Comparison of ENCODE assay signal across 9 mouse cellular contexts in genomic region chr7:24662575-24662974, GRCm38 (mm10). TPM values are rescaled to one million over a fixed set of nuclear protein-coding genes. Genes with fewer than 3 reads are reported as not detected.
DNase-seq lines count a peak whose midpoint lies in the region; ATAC-seq lines count a peak whose summit lies in the region.
"Had no signal": no experiment of that assay in that cellular context is flagged by ENCODE, and none has a peak within 500 bp of the region (broad histone marks: within the 10 kb centered on the region; RNA-seq: fewer than 3 reads in every experiment).

No protein-coding gene starts in this region.

- no peaks in the 10 kb centered on the region for H3K4me1 ChIP-seq in kidney, embryonic 16.5 days (ENCODE audit: insufficient read depth, low read length)
- no peaks in the 10 kb centered on the region for H3K4me1 ChIP-seq in liver, embryonic 11.5 days (replicated peaks; ENCODE audit: control insufficient read depth, insufficient read depth, low read length)
- 0 out of 2 replicates have a peak, but pooled peaks cover 5% of the 10 kb centered on the region for H3K4me1 ChIP-seq in stomach, embryonic 14.5 days (ENCODE audit: control insufficient read depth, insufficient read depth, low read length)

- H3K4me3 ChIP-seq in kidney, embryonic 16.5 days (ENCODE audit: low read length): no peak overlapping the region
- H3K4me3 ChIP-seq in liver, embryonic 11.5 days (ENCODE audit: low read depth, low read length): no peak overlapping the region
- no peak overlapping the region for H3K4me3 ChIP-seq in stomach, embryonic 14.5 days (ENCODE audit: low read depth, low read length)

- H3K27ac ChIP-seq in kidney, embryonic 16.5 days (ENCODE audit: low read length): no peak overlapping the region
- no peak overlapping the region for H3K27ac ChIP-seq in liver, embryonic 11.5 days (ENCODE audit: low read depth, low read length)
- no peak overlapping the region for H3K27ac ChIP-seq in stomach, embryonic 14.5 days (ENCODE audit: low read length)

- intact Hi-C loops in gastrocnemius, postnatal 36 days (cut with DNase I): no loop called here

- no peaks in the 10 kb centered on the region for H3K9me3 ChIP-seq in kidney, embryonic 16.5 days (ENCODE audit: low read length)
- H3K9me3 ChIP-seq in liver, embryonic 11.5 days (ENCODE audit: control insufficient read depth, low read length): no peaks in the 10 kb centered on the region
- H3K9me3 ChIP-seq in stomach, embryonic 14.5 days (ENCODE audit: control insufficient read depth, low read depth, low read length): no peaks in the 10 kb centered on the region

- peak; percentile 73 for ATAC-seq in kidney, embryonic 16.5 days (ENCODE audit: low FRiP score, low TSS enrichment)
- peak; percentile 69 for ATAC-seq in liver, embryonic 11.5 days (replicated peaks; ENCODE audit: low FRiP score)
- peak; percentile 65; the same call in 1 of the 2 replicates for ATAC-seq in stomach, embryonic 14.5 days (ENCODE audit: insufficient number of reproducible peaks, insufficient read depth, low FRiP score, low read depth)

- H3K27me3 ChIP-seq in kidney, embryonic 16.5 days (ENCODE audit: insufficient read depth, low read length): no peaks in the 10 kb centered on the region
- no peaks in the 10 kb centered on the region for H3K27me3 ChIP-seq in liver, embryonic 11.5 days (replicated peaks; ENCODE audit: control insufficient read depth, insufficient read depth, low read length)
- no peaks in the 10 kb centered on the region for H3K27me3 ChIP-seq in stomach, embryonic 14.5 days (ENCODE audit: control insufficient read depth, insufficient read depth, low read length)

- peak; percentile 86 for DNase-seq in CD4-positive helper T cell, adult 2 months (ENCODE audit: low read depth, low spot score)
- peak; percentile 63 for DNase-seq in adipocyte (ENCODE audit: low spot score)
- DNase-seq in embryo, embryonic 10 days (ENCODE audit: low spot score): peak; percentile 85
- peak; percentile 33 to 37 for DNase-seq in gastrocnemius, postnatal 36 days
- DNase-seq in liver, embryonic 11.5 days (ENCODE audit: low spot score): peak; percentile 78
- DNase-seq in natural killer cell, adult 2 months (ENCODE audit: low spot score in 2 of 2): peak; percentile 50 to 74

- no peaks in the 10 kb centered on the region for H3K36me3 ChIP-seq in kidney, embryonic 16.5 days (ENCODE audit: insufficient read depth, low read length)
- H3K36me3 ChIP-seq in liver, embryonic 11.5 days (ENCODE audit: control insufficient read depth, insufficient read depth, low read length): no peaks in the 10 kb centered on the region
- H3K36me3 ChIP-seq in stomach, embryonic 14.5 days (ENCODE audit: control insufficient read depth, insufficient read depth, low read length): no peaks in the 10 kb centered on the region

- WGBS in kidney, embryonic 16.5 days: 15% methylated on average over 8 of the region's 8 CpGs
- WGBS in liver, embryonic 11.5 days: 11% methylated on average over 8 of the region's 8 CpGs
- 12% methylated on average over 8 of the region's 8 CpGs for WGBS in stomach, embryonic 14.5 days

- H3K4me2 ChIP-seq in kidney, embryonic 16.5 days (replicated peaks; ENCODE audit: low read depth, low read length): no peak overlapping the region
- no peak overlapping the region for H3K4me2 ChIP-seq in liver, embryonic 11.5 days
- H3K4me2 ChIP-seq in stomach, embryonic 14.5 days (replicated peaks; ENCODE audit: low read depth, low read length): no peak overlapping the region

- H3K9ac ChIP-seq in kidney, embryonic 16.5 days (replicated peaks; ENCODE audit: low read length): no peak overlapping the region
- no peak overlapping the region for H3K9ac ChIP-seq in liver, embryonic 11.5 days (ENCODE audit: low read depth, low read length)
- H3K9ac ChIP-seq in stomach, embryonic 14.5 days (replicated peaks; ENCODE audit: low read depth, low read length): no peak overlapping the region

RNA-seq across cellular contexts. Expression of gene Tex101, which starts 13.9 kb away (rescaled TPM):
- not detected for total RNA-seq in gastrocnemius, postnatal 36 days (2021)
- 0.20 TPM in 1 of 2 replicates, not detected in the other for polyA plus RNA-seq in kidney, embryonic 16.5 days (2015; fragmentation: Nextera tagmentation; extraction: Ambion mirVana)
- polyA plus RNA-seq in liver, embryonic 11.5 days (2014; fragmentation: Nextera tagmentation; extraction: Ambion mirVana): not detected in 2 replicates
- not detected in 2 replicates for polyA plus RNA-seq in stomach, embryonic 14.5 days (2014; fragmentation: Nextera tagmentation; extraction: Ambion mirVana)
- polyA plus RNA-seq: gonadal fat pad, adult 2 months had no signal

RNA-seq across cellular contexts. Expression of gene Lypd3, which starts 26.2 kb away (rescaled TPM):
- total RNA-seq in gastrocnemius, postnatal 36 days (2021): not detected
- polyA plus RNA-seq in kidney, embryonic 16.5 days (2015; fragmentation: Nextera tagmentation; extraction: Ambion mirVana): 0.75 and 1.0 TPM in 2 replicates
- 0.10 TPM in 1 of 2 replicates, not detected in the other for polyA plus RNA-seq in liver, embryonic 11.5 days (2014; fragmentation: Nextera tagmentation; extraction: Ambion mirVana)
- 9.8 and 13.7 TPM in 2 replicates for polyA plus RNA-seq in stomach, embryonic 14.5 days (2014; fragmentation: Nextera tagmentation; extraction: Ambion mirVana)

RNA-seq across cellular contexts. Expression of gene BC049730, which starts 46.5 kb away (rescaled TPM):
- not detected for total RNA-seq in gastrocnemius, postnatal 36 days (2021)
- not detected in 2 replicates for polyA plus RNA-seq in kidney, embryonic 16.5 days (2015; fragmentation: Nextera tagmentation; extraction: Ambion mirVana)
- not detected in 2 replicates for polyA plus RNA-seq in liver, embryonic 11.5 days (2014; fragmentation: Nextera tagmentation; extraction: Ambion mirVana)
- polyA plus RNA-seq in stomach, embryonic 14.5 days (2014; fragmentation: Nextera tagmentation; extraction: Ambion mirVana): not detected in 2 replicates

RNA-seq across cellular contexts. Expression of gene Phldb3, which starts 52.0 kb away (rescaled TPM):
- under 1 TPM; 0.30 to 0.66 TPM for total RNA-seq in gastrocnemius, postnatal 36 days (2021)
- 0.14 and 0.22 TPM in 2 replicates for polyA plus RNA-seq in kidney, embryonic 16.5 days (2015; fragmentation: Nextera tagmentation; extraction: Ambion mirVana)
- 0.13 and 0.14 TPM in 2 replicates for polyA plus RNA-seq in liver, embryonic 11.5 days (2014; fragmentation: Nextera tagmentation; extraction: Ambion mirVana)
- polyA plus RNA-seq in stomach, embryonic 14.5 days (2014; fragmentation: Nextera tagmentation; extraction: Ambion mirVana): 0.64 and 1.1 TPM in 2 replicates

Comparison
In these comparisons a context has a peak if more than half of its experiments do, and no peak if none do; other contexts are left out.
1. DNase-seq: peak in every context shown above with its lines; median percentile 86 in CD4-positive helper T cell, adult 2 months; 85 in embryo, embryonic 10 days; 78 in liver, embryonic 11.5 days; 63 in adipocyte; 62 in natural killer cell, adult 2 months; 35 in gastrocnemius, postnatal 36 days.